Mouse (Mus musculus): ENCODE results near the gene Adamts1.

DNA sequence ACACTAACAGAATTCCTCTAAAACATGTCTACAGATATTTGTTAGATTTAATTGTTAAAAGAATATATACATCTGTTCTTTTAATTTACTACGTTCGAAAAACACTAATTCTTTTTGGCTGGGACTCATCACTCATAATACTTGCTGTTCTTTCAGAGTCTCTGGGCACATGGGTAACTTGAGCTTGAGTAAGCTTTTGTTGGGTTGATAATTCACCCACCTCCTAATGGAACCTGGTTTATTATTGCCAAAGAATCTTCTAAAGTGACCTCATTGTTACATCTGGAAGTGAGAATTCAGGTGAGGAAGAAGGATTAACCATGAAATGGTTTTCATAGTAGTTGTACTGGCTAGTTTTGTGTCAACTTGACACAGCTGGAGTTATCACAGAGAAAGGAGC lies 21.8 kb downstream of the Adamts1 start:
- TF ChIP-seq CTCF (IDR thresholded peaks at IDR 0.05; ENCODE audit: extremely low read depth, insufficient read depth, low read length), result no peak
- TF ChIP-seq POLR2A (IDR thresholded peaks at IDR 0.05; ENCODE audit: extremely low read depth, insufficient read depth, low read length), result no peak

Data from cortical plate, adult 2 months (tissue).